Mouse (Mus musculus) thymus, adult 2 months (tissue): ENCODE results near the gene Rnf34. TPM values are rescaled to one million over a fixed set of nuclear protein-coding genes. Genes with fewer than 3 reads are reported as not detected.

Source experiments
- DNase-seq: peaks from one replicate; pipeline ENCODE4 v3.0.0; 2021
- H3K27ac ChIP-seq: fragments of 200-500 bp; 2 replicates; pipeline ENCODE4 v1.5.1; 2012; ENCODE audit warnings: low read length, control low read depth; ENCODE audit not compliant: control insufficient read depth, insufficient read depth
- H3K27me3 ChIP-seq: fragments of 200-500 bp; 2 replicates; pipeline ENCODE4 v1.6.1; 2012; ENCODE audit warnings: mild to moderate bottlenecking, low read length, moderate library complexity, mixed read lengths; ENCODE audit not compliant: control insufficient read depth, insufficient read depth
- H3K36me3 ChIP-seq: fragments of 200-500 bp; 2 replicates; pipeline ENCODE4 v1.6.1; 2012; ENCODE audit warnings: mild to moderate bottlenecking, low read length, moderate library complexity; ENCODE audit not compliant: control insufficient read depth, insufficient read depth
- H3K4me1 ChIP-seq: fragments of 200-500 bp; replicated peaks from 2 replicates; pipeline ENCODE4 v1.6.1; 2012; ENCODE audit warnings: low read length; ENCODE audit not compliant: control insufficient read depth, insufficient read depth
- H3K4me3 ChIP-seq: fragments of 200-500 bp; 2 replicates; pipeline ENCODE4 v1.5.1; 2012; ENCODE audit warnings: mild to moderate bottlenecking, low read length, control low read depth, moderate library complexity; ENCODE audit not compliant: control insufficient read depth, insufficient read depth
- CTCF ChIP-seq: fragments of 200-500 bp; IDR thresholded peaks from 2 replicates; pipeline ENCODE4 v1.5.1; 2012; ENCODE audit warnings: mild to moderate bottlenecking, control low read depth, low read length, moderate library complexity, borderline replicate concordance; ENCODE audit not compliant: control insufficient read depth, poor library complexity, insufficient read depth; ENCODE audit errors: extremely low read depth
- POLR2A ChIP-seq: fragments of 200-500 bp; IDR thresholded peaks from 2 replicates; pipeline ENCODE4 v1.6.1; 2012; ENCODE audit warnings: mild to moderate bottlenecking, low read length, control low read depth, moderate library complexity; ENCODE audit not compliant: control insufficient read depth, poor library complexity, insufficient read depth; ENCODE audit errors: extremely low read depth
- WGBS: fragments of 180-500 bp; shearing (Covaris S2); methylation state at CpG from one replicate; pipeline ENCODE4 v1.1.7; 2018; 5-methylcytosine and 5-hydroxymethylcytosine counted together
- polyA plus RNA-seq: library from polyadenylated mRNA; depleted of rRNA; stranded (reverse); fragments of >200 nt; gene quantifications from 2 replicates; pipeline ENCODE4 v1.2.3, GENCODE M21; 2012

The Rnf34 gene
- polyA plus RNA-seq, 1 experiment: 21.7 TPM

DNA sequence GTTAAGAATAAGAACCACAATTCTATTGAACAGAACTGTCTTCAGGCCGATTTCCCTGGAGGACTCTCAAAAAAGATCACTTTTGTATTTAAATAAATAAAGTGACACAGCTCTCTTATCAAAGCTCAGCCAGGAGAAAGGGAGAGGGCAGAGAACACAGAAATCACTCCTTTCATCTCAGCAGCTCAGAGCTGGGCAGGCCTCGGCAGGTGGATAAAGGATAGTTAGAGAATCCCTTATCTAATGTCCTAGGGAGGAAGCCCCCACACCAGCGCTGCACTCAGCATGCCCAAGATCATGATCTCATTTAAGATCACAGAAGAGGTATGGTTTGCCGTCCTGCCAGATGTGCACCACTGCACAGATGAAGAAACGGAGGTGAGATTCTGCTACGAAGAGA lies 52.4 kb downstream of the Rnf34 start:
- TF ChIP-seq POLR2A (no peak), CTCF (no peak)
- no peak for DNase-seq
- Histone ChIP-seq H3K36me3 (no peaks in the 10 kb centered on the region), H3K4me1 (peaks cover 15% of the 10 kb centered on the region), H3K4me3 (no peak overlapping the region), H3K27me3 (no peaks in the 10 kb centered on the region), H3K27ac (no peak overlapping the region)
- WGBS: 64% methylated on average over 6 of the region's 6 CpGs

DNA sequence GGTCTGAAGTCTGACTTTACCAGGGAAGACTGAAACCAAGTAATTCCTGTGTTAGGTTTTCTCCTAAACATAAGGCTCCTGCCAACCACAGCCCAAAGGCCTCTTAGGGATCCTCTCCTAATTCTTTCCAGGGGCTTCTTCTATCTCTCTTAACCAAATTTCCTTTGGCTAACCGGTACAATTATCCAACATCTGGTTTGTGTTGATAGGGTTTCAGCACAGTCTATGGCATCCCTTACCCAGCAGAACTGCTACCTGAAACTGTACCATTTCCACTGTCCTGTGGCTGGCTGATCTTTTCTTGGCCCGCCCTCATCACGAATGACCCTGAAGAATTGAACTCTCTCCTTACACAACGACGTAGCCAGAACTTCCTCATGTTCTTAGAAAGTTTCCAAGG lies 53.3 kb downstream of the Rnf34 start:
- DNase-seq: no peak
- no peak for TF ChIP-seq CTCF
- TF ChIP-seq POLR2A: no peak
- Histone ChIP-seq H3K27me3 (no peaks in the 10 kb centered on the region), H3K4me1 (peaks cover 15% of the 10 kb centered on the region), H3K4me3 (no peak overlapping the region), H3K36me3 (no peaks in the 10 kb centered on the region), H3K27ac (no peak overlapping the region)
- 84% methylated on average over 5 of the region's 5 CpGs for WGBS

DNA sequence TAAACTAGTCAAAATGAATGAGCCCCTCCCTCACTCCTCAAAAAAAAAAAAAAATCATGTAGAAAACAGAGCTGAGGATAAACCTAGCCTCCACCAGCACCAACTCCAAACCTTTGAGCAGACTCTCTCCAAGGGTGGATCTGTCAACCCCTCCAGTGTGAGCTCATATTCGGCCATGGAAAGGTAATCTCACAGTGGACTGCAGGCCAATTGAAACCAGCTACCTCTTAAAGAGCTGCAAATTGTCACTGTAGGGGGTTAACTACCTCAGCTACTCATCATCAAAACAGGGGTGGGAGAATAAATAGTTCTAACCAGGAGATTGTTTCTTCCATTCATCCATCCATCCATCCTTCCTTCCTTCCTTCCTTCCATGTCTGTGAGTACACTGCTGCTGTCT lies 57.3 kb downstream of the Rnf34 start:
- TF ChIP-seq POLR2A (no peak), CTCF (no peak)
- no peak for DNase-seq
- no peaks in the 10 kb centered on the region for H3K4me1 ChIP-seq
- H3K27ac ChIP-seq: no peak overlapping the region
- no peak overlapping the region for H3K4me3 ChIP-seq
- H3K27me3 ChIP-seq: no peaks in the 10 kb centered on the region
- WGBS: 97% methylated on average over 1 of the region's 1 CpGs
- no peaks in the 10 kb centered on the region for H3K36me3 ChIP-seq

DNA sequence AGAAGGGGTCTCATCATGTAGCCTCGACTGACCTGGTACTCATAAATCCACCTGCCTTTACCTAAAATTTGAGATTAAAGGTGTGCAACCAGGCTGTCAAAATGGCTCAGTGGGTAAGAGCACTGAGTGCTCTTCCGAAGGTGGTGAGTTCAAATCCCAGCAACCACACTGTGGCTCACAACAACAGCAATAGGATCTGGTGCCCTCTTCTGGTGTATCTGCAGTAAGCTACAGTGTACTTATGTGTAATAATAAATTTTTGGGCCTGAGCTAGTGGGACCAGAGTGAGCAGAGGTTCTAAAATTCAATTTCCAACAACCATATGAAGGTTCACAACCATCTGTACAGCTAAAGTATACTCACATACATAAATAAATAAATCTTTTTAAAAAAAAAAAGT lies 58.2 kb downstream of the Rnf34 start:
- H3K27me3 ChIP-seq: no peaks in the 10 kb centered on the region
- H3K36me3 ChIP-seq: no peaks in the 10 kb centered on the region
- no peaks in the 10 kb centered on the region for H3K4me1 ChIP-seq
- no peak for TF ChIP-seq POLR2A
- TF ChIP-seq CTCF: no peak
- H3K4me3 ChIP-seq: no peak overlapping the region
- WGBS: 95% methylated on average over 2 of the region's 2 CpGs
- no peak for DNase-seq
- no peak overlapping the region for H3K27ac ChIP-seq

DNA sequence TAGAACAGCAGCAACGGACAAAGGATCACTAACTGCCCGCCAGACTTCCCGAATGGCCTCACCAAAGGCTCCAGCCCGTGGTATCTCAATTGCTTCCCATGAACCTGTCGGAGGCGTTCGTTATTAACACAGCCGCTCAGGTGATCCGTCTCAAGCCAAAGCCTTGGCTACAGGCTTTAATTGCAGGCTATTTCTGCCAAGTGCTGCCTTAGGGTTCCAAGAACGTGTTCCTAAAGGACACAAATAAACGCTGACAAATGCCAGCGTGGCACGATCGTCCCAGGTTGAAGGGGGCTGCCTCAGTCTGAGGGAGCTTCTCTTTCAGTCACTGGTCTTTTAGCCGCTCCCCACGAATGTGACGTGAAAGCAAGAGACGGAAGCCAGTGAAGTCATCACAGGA lies 59.6 kb downstream of the Rnf34 start:
- Histone ChIP-seq H3K4me3 (no peak overlapping the region), H3K27ac (no peak overlapping the region), H3K36me3 (no peaks in the 10 kb centered on the region), H3K27me3 (no peaks in the 10 kb centered on the region), H3K4me1 (no peaks in the 10 kb centered on the region)
- no peak for TF ChIP-seq POLR2A
- no peak for TF ChIP-seq CTCF
- 98% methylated on average over 18 of the region's 18 CpGs for WGBS
- DNase-seq: no peak

DNA sequence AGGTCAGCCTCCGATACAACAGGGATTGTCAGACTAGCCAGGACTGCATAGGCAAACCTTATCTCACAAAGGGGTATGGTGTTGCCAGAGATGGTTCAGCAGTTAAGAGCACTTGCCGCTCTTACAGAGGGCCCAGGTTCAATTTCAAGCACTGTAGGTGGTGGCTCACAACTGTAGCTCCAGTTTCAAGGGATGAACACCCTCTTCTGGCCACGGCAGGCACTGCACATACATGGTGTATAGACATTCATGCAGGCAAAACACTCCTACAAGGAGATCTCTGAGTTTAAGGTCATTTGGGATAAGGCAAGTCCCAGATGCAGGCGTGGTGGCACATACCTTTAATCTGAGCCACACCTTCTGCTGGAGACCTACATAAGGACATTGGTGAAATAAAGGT lies 63.0 kb downstream of the Rnf34 start:
- no peak overlapping the region for H3K4me3 ChIP-seq
- DNase-seq: no peak
- no peaks in the 10 kb centered on the region for H3K27me3 ChIP-seq
- TF ChIP-seq POLR2A (no peak), CTCF (no peak)
- H3K4me1 ChIP-seq: no peaks in the 10 kb centered on the region
- WGBS: 97% methylated on average over 4 of the region's 4 CpGs
- no peak overlapping the region for H3K27ac ChIP-seq
- H3K36me3 ChIP-seq: no peaks in the 10 kb centered on the region

DNA sequence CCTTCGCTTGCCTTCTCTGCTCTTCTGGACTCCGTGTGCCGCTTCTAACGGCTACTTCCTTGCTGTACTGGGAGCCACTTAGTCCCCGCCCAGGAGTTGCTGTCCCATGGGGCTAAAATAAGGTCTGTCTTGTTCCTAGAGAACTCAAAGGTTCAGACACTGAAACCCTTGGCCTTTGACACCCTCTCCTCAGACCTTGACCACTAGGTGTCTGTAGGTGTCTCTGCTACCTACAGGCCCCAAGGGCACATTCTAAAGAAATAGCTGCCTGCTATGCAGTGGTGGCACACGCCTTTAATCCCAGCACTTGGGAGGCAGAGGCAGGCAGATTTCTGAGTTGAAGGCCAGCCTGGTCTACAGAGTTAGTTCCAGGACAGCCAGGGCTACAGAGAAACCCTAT lies 66.3 kb downstream of the Rnf34 start:
- 95% methylated on average over 6 of the region's 6 CpGs for WGBS
- Histone ChIP-seq H3K27me3 (no peaks in the 10 kb centered on the region), H3K4me1 (no peaks in the 10 kb centered on the region), H3K36me3 (no peaks in the 10 kb centered on the region), H3K27ac (no peak overlapping the region), H3K4me3 (no peak overlapping the region)
- DNase-seq: no peak
- TF ChIP-seq POLR2A: no peak
- TF ChIP-seq CTCF: no peak
